Mouse (Mus musculus): ENCODE measurements around the gene Mphosph9. TPM values are rescaled to one million over a fixed set of nuclear protein-coding genes. Genes with fewer than 3 reads are reported as not detected.
"Not testable (repeated sequence)": the region's sequence is repeated elsewhere in the genome, so short reads cannot be mapped to it uniquely, and the experiment has no call there.

The Mphosph9 gene
- total RNA-seq, 2 experiments from 2014 or later, result 20.9 to 23.1 TPM

GRCm38 (mm10) chr5:124354574-124355424, 27.0 kb upstream of the Mphosph9 start:
- H3K4me3 ChIP-seq, result peak overlapping the region; percentile 70
- intact Hi-C loops (cut with DNase I), result loop anchor here (10.0 kb wide), 1 partner anchor 180 kb away; the partner anchor contains the start of gene Rilpl1
- H3K27ac ChIP-seq, result peak overlapping the region; percentile 80
- no peak for TF ChIP-seq CTCF (IDR thresholded peaks at IDR 0.05)
- DNase-seq (ENCODE audit: extremely low spot score in 1 of 2, low spot score in 2 of 2), result peak; percentile 53 to 58

- Histone ChIP-seq H3K27ac (peak overlapping the region; percentile 95), H3K4me3 (peak overlapping the region; percentile 70)
- TF ChIP-seq CTCF (IDR thresholded peaks at IDR 0.05), result peak; percentile 56
- DNase-seq (ENCODE audit: extremely low spot score in 1 of 2, low spot score in 2 of 2), result peak in 1 of 2 experiments; percentile 30
- intact Hi-C loops (cut with DNase I), result loop anchor here (10.0 kb wide), 1 partner anchor 181 kb away; the partner anchor contains the start of gene Rilpl1
Measured at GRCm38 (mm10) chr5:124353726-124354547, 26.2 kb upstream of the Mphosph9 start.

GRCm38 (mm10) chr5:124353011-124353725, 25.4 kb upstream of the Mphosph9 start:
- Histone ChIP-seq H3K4me3 (peak overlapping the region; percentile 70), H3K27ac (peak overlapping the region; percentile 95)
- TF ChIP-seq CTCF (IDR thresholded peaks at IDR 0.05), result no peak
- peak in 1 of 2 experiments; percentile 46 for DNase-seq (ENCODE audit: extremely low spot score in 1 of 2, low spot score in 2 of 2)
- intact Hi-C loops (cut with DNase I), result loop anchor here (10.0 kb wide), 1 partner anchor 182 kb away; the partner anchor contains the start of gene Rilpl1

- H3K4me3 ChIP-seq, result peak overlapping the region; percentile 70
- peak; percentile 59 to 79 for DNase-seq (ENCODE audit: extremely low spot score in 1 of 2, low spot score in 2 of 2)
- H3K27ac ChIP-seq, result peak overlapping the region; percentile 95
- peak; percentile 33 for TF ChIP-seq CTCF (IDR thresholded peaks at IDR 0.05)
- intact Hi-C loops (cut with DNase I), result loop anchor here (1.0 to 10.0 kb wide), 2 partner anchors 25 to 182 kb away; partner anchors contain the start of genes Mphosph9 and Rilpl1
Measured at GRCm38 (mm10) chr5:124352141-124352920, 24.6 kb upstream of the Mphosph9 start.

GRCm38 (mm10) chr5:124351604-124352003, 23.8 kb upstream of the Mphosph9 start:
- peak overlapping the region; percentile 95 for H3K27ac ChIP-seq
- intact Hi-C loops (cut with DNase I), result loop anchor here (1.0 to 10.0 kb wide), 2 partner anchors 24 to 183 kb away; partner anchors contain the start of genes Mphosph9 and Rilpl1
- no peak for DNase-seq (ENCODE audit: extremely low spot score in 1 of 2, low spot score in 2 of 2)
- no peak for TF ChIP-seq CTCF (IDR thresholded peaks at IDR 0.05)
- peak overlapping the region; percentile 70 for H3K4me3 ChIP-seq

- DNase-seq (ENCODE audit: extremely low spot score in 1 of 2, low spot score in 2 of 2), result peak; percentile 72 to 73
- H3K4me3 ChIP-seq, result peak overlapping the region; percentile 70
- peak overlapping the region; percentile 95 for H3K27ac ChIP-seq
- intact Hi-C loops (cut with DNase I), result loop anchor here (10.0 kb wide), 1 partner anchor 184 kb away; the partner anchor contains the start of gene Rilpl1
- TF ChIP-seq CTCF (IDR thresholded peaks at IDR 0.05), result no peak
Measured at GRCm38 (mm10) chr5:124351111-124351560, 23.4 kb upstream of the Mphosph9 start.

GRCm38 (mm10) chr5:124350350-124350749, 22.6 kb upstream of the Mphosph9 start:
- intact Hi-C loops (cut with DNase I), result loop anchor here (10.0 kb wide), 1 partner anchor 184 kb away; the partner anchor contains the start of gene Rilpl1
- H3K27ac ChIP-seq, result no peak overlapping the region; the same call in 1 of the 2 replicates
- no peak for TF ChIP-seq CTCF (IDR thresholded peaks at IDR 0.05)
- no peak overlapping the region for H3K4me3 ChIP-seq
- no peak for DNase-seq (ENCODE audit: extremely low spot score in 1 of 2, low spot score in 2 of 2)

- H3K4me3 ChIP-seq, result no peak overlapping the region
- TF ChIP-seq CTCF (IDR thresholded peaks at IDR 0.05), result no peak; the same call in 1 of the 2 replicates
- peak in 1 of 2 experiments; percentile 37 for DNase-seq (ENCODE audit: extremely low spot score in 1 of 2, low spot score in 2 of 2)
- intact Hi-C loops (cut with DNase I), result no loop called here
- peak overlapping the region; percentile 53 for H3K27ac ChIP-seq
Measured at GRCm38 (mm10) chr5:124349196-124349595, 21.4 kb upstream of the Mphosph9 start.

- no peak for DNase-seq (ENCODE audit: extremely low spot score in 1 of 2, low spot score in 2 of 2)
- H3K4me3 ChIP-seq, result no peak overlapping the region
- H3K27ac ChIP-seq, result no peak overlapping the region
- no peak for TF ChIP-seq CTCF (IDR thresholded peaks at IDR 0.05)
- intact Hi-C loops (cut with DNase I), result no loop called here
Measured at GRCm38 (mm10) chr5:124342897-124343296, 15.1 kb upstream of the Mphosph9 start.

GRCm38 (mm10) chr5:124341753-124342339, 14.1 kb upstream of the Mphosph9 start:
- DNase-seq (ENCODE audit: extremely low spot score in 1 of 2, low spot score in 2 of 2); intact Hi-C loops (cut with DNase I); H3K4me3 ChIP-seq; H3K27ac ChIP-seq: not testable (repeated sequence)
- peak; percentile 13 for TF ChIP-seq CTCF (IDR thresholded peaks at IDR 0.05)

Measured in left cerebral cortex, adult 2 months (tissue).